In the genomic region with DNA sequence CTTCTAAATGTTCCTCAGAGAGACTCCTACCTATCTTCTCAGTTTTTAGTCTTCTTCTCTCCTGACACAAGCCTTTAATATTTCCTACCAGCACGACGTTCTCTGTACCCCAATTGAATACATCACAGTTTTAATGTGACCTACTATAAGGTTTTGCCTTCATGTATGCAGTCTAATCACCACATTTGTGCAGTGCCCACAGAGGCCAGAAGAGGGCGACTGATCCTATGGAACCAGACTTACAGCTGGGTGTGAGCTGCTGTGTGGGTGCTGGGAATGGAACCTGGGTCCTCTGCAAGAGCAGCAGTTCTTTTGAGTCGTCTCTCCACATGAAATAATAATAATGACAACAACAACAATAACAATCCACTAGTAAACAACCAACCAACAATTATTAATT, we compare ENCODE assay signal across 10 mouse cellular contexts. TPM values are rescaled to one million over a fixed set of nuclear protein-coding genes. Genes with fewer than 3 reads are reported as not detected.
DNase-seq lines count a peak whose midpoint lies in the region; ATAC-seq and TF ChIP-seq lines count a peak whose summit lies in the region.
"Had no signal": no experiment of that assay in that cellular context is flagged by ENCODE, and none has a peak within 500 bp of the region (broad histone marks: within the 10 kb centered on the region; RNA-seq: fewer than 3 reads in every experiment).

No protein-coding gene starts in this region.

- no peak for ATAC-seq in kidney, postnatal 0 days (replicated peaks; ENCODE audit: low FRiP score, low read depth)
- ATAC-seq in kidney, embryonic 14.5 days (ENCODE audit: low FRiP score, low TSS enrichment) = no peak
- ATAC-seq in midbrain, postnatal 0 days (ENCODE audit: low FRiP score) = no peak

- 69% methylated on average over 4 of the region's 4 CpGs for whole genome bisulfite sequencing in kidney, postnatal 0 days
- 62% methylated on average over 4 of the region's 4 CpGs for WGBS in kidney, embryonic 14.5 days
- WGBS in bone marrow, adult 2 months = 58% methylated on average over 4 of the region's 4 CpGs
- 62% methylated on average over 4 of the region's 4 CpGs for WGBS in midbrain, postnatal 0 days

- no peaks in the 10 kb centered on the region for H3K27me3 ChIP-seq in kidney, postnatal 0 days (ENCODE audit: insufficient read depth, low read length)
- no peaks in the 10 kb centered on the region for H3K27me3 ChIP-seq in kidney, embryonic 14.5 days (ENCODE audit: control insufficient read depth, insufficient read depth, low read length)
- no peaks in the 10 kb centered on the region for H3K27me3 ChIP-seq in CH12.LX (replicated peaks)
- no peaks in the 10 kb centered on the region for H3K27me3 ChIP-seq in midbrain, postnatal 0 days (ENCODE audit: insufficient read depth, low read length)
- H3K27me3 ChIP-seq: heart, embryonic 15.5 days; lung, embryonic 15.5 days had no signal

- in situ Hi-C loops in CH12.LX (cut with MboI; ENCODE audit: low pct_ligation_motif_present, low pct_unique_long_range_greater_than_20kb, low sequenced_read_pairs) = no loop called here

- DNase-seq in kidney, postnatal 0 days (ENCODE audit: low spot score) = no peak
- DNase-seq in CH12.LX (ENCODE audit: extremely low read depth) = peak; percentile 25
- DNase-seq in midbrain, postnatal 0 days (ENCODE audit: low spot score) = no peak
- no peak for DNase-seq in ovary, adult 18-20 months (ENCODE audit: low spot score)
- no peak for DNase-seq in heart, adult 18-20 months
- DNase-seq in cerebellum, postnatal 36 days = no peak

- TF ChIP-seq RAD21 in CH12.LX (IDR thresholded peaks at IDR 0.05; ENCODE audit: low read depth, low read length) = peak; percentile 24

- no peaks in the 10 kb centered on the region for H3K4me1 ChIP-seq in kidney, postnatal 0 days (replicated peaks; ENCODE audit: insufficient read depth, low read length)
- H3K4me1 ChIP-seq in kidney, embryonic 14.5 days (ENCODE audit: control insufficient read depth, insufficient read depth, low read length) = no peaks in the 10 kb centered on the region
- H3K4me1 ChIP-seq in CH12.LX (ENCODE audit: control insufficient read depth in 1 of 2, insufficient read depth in 2 of 2) = no peaks in the 10 kb centered on the region
- no peaks in the 10 kb centered on the region for H3K4me1 ChIP-seq in bone marrow, adult 2 months (ENCODE audit: control insufficient read depth, insufficient read depth, low read length)
- no peaks in the 10 kb centered on the region for H3K4me1 ChIP-seq in midbrain, postnatal 0 days (ENCODE audit: insufficient read depth, low read length)
- H3K4me1 ChIP-seq: heart, embryonic 15.5 days; lung, embryonic 15.5 days had no signal

- H3K9me3 ChIP-seq in kidney, postnatal 0 days (replicated peaks; ENCODE audit: low read length) = no peaks in the 10 kb centered on the region
- no peaks in the 10 kb centered on the region for H3K9me3 ChIP-seq in kidney, embryonic 14.5 days (ENCODE audit: control insufficient read depth, low read length)
- peaks cover 2% of the 10 kb centered on the region for H3K9me3 ChIP-seq in CH12.LX (replicated peaks; ENCODE audit: low read length)
- H3K9me3 ChIP-seq in midbrain, postnatal 0 days (ENCODE audit: low read length) = no peaks in the 10 kb centered on the region
- H3K9me3 ChIP-seq: lung, embryonic 15.5 days had no signal

- TF ChIP-seq CTCF in kidney, postnatal 0 days (IDR thresholded peaks at IDR 0.05; ENCODE audit: low read depth) = peak; percentile 48
- peak in 1 of 2 experiments; percentile 56; a peak in 3 of 4 replicates for TF ChIP-seq CTCF in CH12.LX (conservative IDR thresholded peaks at IDR 0.05 in 1 of 2, IDR thresholded peaks at IDR 0.05 in 1 of 2; ENCODE audit: low read depth in 2 of 2, low read length in 2 of 2)
- peak; percentile 42; the same call in 1 of the 2 replicates for TF ChIP-seq CTCF in bone marrow, adult 2 months (IDR thresholded peaks at IDR 0.05; ENCODE audit: control insufficient read depth, insufficient read depth, low read length)
- peak; percentile 65 for TF ChIP-seq CTCF in midbrain, postnatal 0 days (IDR thresholded peaks at IDR 0.05)

- no peak for TF ChIP-seq POLR2A in CH12.LX (IDR thresholded peaks at IDR 0.05; ENCODE audit: low read depth, low read length)
- no peak for TF ChIP-seq POLR2A in bone marrow, adult 2 months (IDR thresholded peaks at IDR 0.05; ENCODE audit: borderline replicate concordance, control insufficient read depth, low read depth, low read length)

- H3K27ac ChIP-seq in kidney, postnatal 0 days = no peak overlapping the region
- H3K27ac ChIP-seq in kidney, embryonic 14.5 days (ENCODE audit: low read depth, low read length) = no peak overlapping the region
- no peak overlapping the region for H3K27ac ChIP-seq in CH12.LX (ENCODE audit: insufficient read depth, low read depth)
- no peak overlapping the region for H3K27ac ChIP-seq in bone marrow, adult 2 months (ENCODE audit: control insufficient read depth, insufficient read depth, low read depth, low read length, poor library complexity)
- no peak overlapping the region for H3K27ac ChIP-seq in midbrain, postnatal 0 days (ENCODE audit: low read depth, low read length)
- H3K27ac ChIP-seq: heart, embryonic 15.5 days; lung, embryonic 15.5 days had no signal

- H3K4me2 ChIP-seq in kidney, postnatal 0 days (ENCODE audit: low read length) = no peak overlapping the region
- H3K4me2 ChIP-seq in kidney, embryonic 14.5 days (replicated peaks; ENCODE audit: low read depth, low read length) = no peak overlapping the region
- no peak overlapping the region for H3K4me2 ChIP-seq in CH12.LX (ENCODE audit: insufficient read depth, low read depth, poor library complexity, severe bottlenecking)
- H3K4me2 ChIP-seq in midbrain, postnatal 0 days (ENCODE audit: low read depth, low read length, poor library complexity, severe bottlenecking) = no peak overlapping the region
- H3K4me2 ChIP-seq: heart, embryonic 15.5 days; lung, embryonic 15.5 days had no signal

- dilution Hi-C loops in CH12.LX (cut with MboI; ENCODE audit: extremely low pct_ligation_motif_present, extremely low pct_unique_long_range_greater_than_20kb, low sequenced_read_pairs) = no loop called here

- no peak overlapping the region for H3K4me3 ChIP-seq in kidney, postnatal 0 days (replicated peaks; ENCODE audit: low read depth, low read length)
- H3K4me3 ChIP-seq in kidney, embryonic 14.5 days (ENCODE audit: low read length) = no peak overlapping the region
- no peak overlapping the region for H3K4me3 ChIP-seq in CH12.LX (replicated peaks in 1 of 3; ENCODE audit: low read depth in 2 of 3, low read length in 2 of 3, poor library complexity in 1 of 3)
- H3K4me3 ChIP-seq in bone marrow, adult 2 months (replicated peaks; ENCODE audit: control insufficient read depth, low read depth, low read length) = no peak overlapping the region
- H3K4me3 ChIP-seq in midbrain, postnatal 0 days (ENCODE audit: low read depth, low read length) = no peak overlapping the region
- H3K4me3 ChIP-seq: heart, embryonic 15.5 days; lung, embryonic 15.5 days had no signal

- TF ChIP-seq EP300 in CH12.LX (IDR thresholded peaks at IDR 0.05; ENCODE audit: low read length) = no peak

- no peak overlapping the region for H3K9ac ChIP-seq in kidney, postnatal 0 days (ENCODE audit: low read depth, low read length)
- H3K9ac ChIP-seq in kidney, embryonic 14.5 days (ENCODE audit: low read depth, low read length) = no peak overlapping the region
- no peak overlapping the region for H3K9ac ChIP-seq in CH12.LX (ENCODE audit: insufficient read depth, low read depth)
- no peak overlapping the region for H3K9ac ChIP-seq in midbrain, postnatal 0 days (replicated peaks; ENCODE audit: low read length, poor library complexity, severe bottlenecking)
- H3K9ac ChIP-seq: heart, embryonic 15.5 days; lung, embryonic 15.5 days had no signal

- no peaks in the 10 kb centered on the region for H3K79me2 ChIP-seq in CH12.LX (replicated peaks; ENCODE audit: control insufficient read depth, extremely low read depth, insufficient read depth, poor library complexity, severe bottlenecking)

- H3K36me3 ChIP-seq in kidney, postnatal 0 days (ENCODE audit: insufficient read depth, low read length) = no peaks in the 10 kb centered on the region
- H3K36me3 ChIP-seq in kidney, embryonic 14.5 days (ENCODE audit: control insufficient read depth, insufficient read depth, low read length) = no peaks in the 10 kb centered on the region
- H3K36me3 ChIP-seq in CH12.LX (replicated peaks in 1 of 2; ENCODE audit: control insufficient read depth in 1 of 2, insufficient read depth in 1 of 2, low read length in 1 of 2) = no peaks in the 10 kb centered on the region
- H3K36me3 ChIP-seq in midbrain, postnatal 0 days (ENCODE audit: insufficient read depth, low read length) = no peaks in the 10 kb centered on the region
- H3K36me3 ChIP-seq: heart, embryonic 15.5 days; lung, embryonic 15.5 days had no signal

RNA-seq across cellular contexts. Expression of a gene that starts 11.1 kb away (rescaled TPM):
- polyA plus RNA-seq in kidney, postnatal 0 days (2015; fragmentation: Nextera tagmentation; extraction: Ambion mirVana) = not detected in 2 replicates
- not detected in 2 replicates for polyA plus RNA-seq in kidney, embryonic 14.5 days (2014; fragmentation: Nextera tagmentation; extraction: Ambion mirVana)
- total RNA-seq in CH12.LX (2012; rRNA removed) (not detected in 2 replicates), CH12.LX (2014; rRNA removed) (not detected in 2 replicates)
- polyA plus RNA-seq in CH12.LX (2012; ENCODE audit: insufficient read length, low read depth) = not detected in 2 replicates
- polyA plus RNA-seq in bone marrow, adult 2 months (2011; ENCODE audit: insufficient read depth, insufficient read length, low replicate concordance, missing spikeins) = not detected in 2 replicates
- total RNA-seq in midbrain, postnatal 0 days (2014; rRNA removed) = not detected in 2 replicates
- polyA plus RNA-seq in midbrain, postnatal 0 days (2015; fragmentation: Nextera tagmentation; extraction: Ambion mirVana) = not detected in 2 replicates
- not detected for total RNA-seq in heart, adult 18-20 months (2021)
- polyA plus RNA-seq: heart, embryonic 15.5 days; lung, embryonic 15.5 days had no signal

RNA-seq across cellular contexts. Expression of a gene that starts 18.0 kb away (rescaled TPM):
- polyA plus RNA-seq in kidney, postnatal 0 days (2015; fragmentation: Nextera tagmentation; extraction: Ambion mirVana) = 0.61 and 0.68 TPM in 2 replicates
- polyA plus RNA-seq in kidney, embryonic 14.5 days (2014; fragmentation: Nextera tagmentation; extraction: Ambion mirVana) = 0.23 and 0.51 TPM in 2 replicates
- total RNA-seq in CH12.LX (2012; rRNA removed) (not detected in 2 replicates), CH12.LX (2014; rRNA removed) (not detected in 2 replicates)
- polyA plus RNA-seq in CH12.LX (2012; ENCODE audit: insufficient read length, low read depth) = not detected in 2 replicates
- polyA plus RNA-seq in bone marrow, adult 2 months (2011; ENCODE audit: insufficient read depth, insufficient read length, low replicate concordance, missing spikeins) = 0.66 and 1.0 TPM in 2 replicates
- total RNA-seq in midbrain, postnatal 0 days (2014; rRNA removed) = 43.4 and 48.0 TPM in 2 replicates
- 33.9 and 34.2 TPM in 2 replicates for polyA plus RNA-seq in midbrain, postnatal 0 days (2015; fragmentation: Nextera tagmentation; extraction: Ambion mirVana)
- under 1 TPM in 1 of 2 experiments, not detected in 1; 0.30 TPM for total RNA-seq in heart, adult 18-20 months (2021)
- polyA plus RNA-seq: heart, embryonic 15.5 days; lung, embryonic 15.5 days had no signal

RNA-seq across cellular contexts. Expression of a gene that starts 29.6 kb away (rescaled TPM):
- not detected in 2 replicates for polyA plus RNA-seq in kidney, postnatal 0 days (2015; fragmentation: Nextera tagmentation; extraction: Ambion mirVana)
- polyA plus RNA-seq in kidney, embryonic 14.5 days (2014; fragmentation: Nextera tagmentation; extraction: Ambion mirVana) = not detected in 2 replicates
- total RNA-seq in CH12.LX (2012; rRNA removed) (not detected in 2 replicates), CH12.LX (2014; rRNA removed) (not detected in 2 replicates)
- polyA plus RNA-seq in CH12.LX (2012; ENCODE audit: insufficient read length, low read depth) = not detected in 2 replicates
- polyA plus RNA-seq in bone marrow, adult 2 months (2011; ENCODE audit: insufficient read depth, insufficient read length, low replicate concordance, missing spikeins) = not detected in 2 replicates
- not detected in 2 replicates for total RNA-seq in midbrain, postnatal 0 days (2014; rRNA removed)
- not detected in 2 replicates for polyA plus RNA-seq in midbrain, postnatal 0 days (2015; fragmentation: Nextera tagmentation; extraction: Ambion mirVana)
- not detected for total RNA-seq in heart, adult 18-20 months (2021)
- polyA plus RNA-seq: heart, embryonic 15.5 days; lung, embryonic 15.5 days had no signal

RNA-seq across cellular contexts. Expression of a gene that starts 41.5 kb away (rescaled TPM):
- polyA plus RNA-seq in kidney, postnatal 0 days (2015; fragmentation: Nextera tagmentation; extraction: Ambion mirVana) = not detected in 2 replicates
- polyA plus RNA-seq in kidney, embryonic 14.5 days (2014; fragmentation: Nextera tagmentation; extraction: Ambion mirVana) = not detected in 2 replicates
- total RNA-seq in CH12.LX (2012; rRNA removed) = not detected in 2 replicates
- total RNA-seq in CH12.LX (2014; rRNA removed) = not detected in 2 replicates
- not detected in 2 replicates for polyA plus RNA-seq in CH12.LX (2012; ENCODE audit: insufficient read length, low read depth)
- not detected in 2 replicates for polyA plus RNA-seq in bone marrow, adult 2 months (2011; ENCODE audit: insufficient read depth, insufficient read length, low replicate concordance, missing spikeins)
- not detected in 2 replicates for total RNA-seq in midbrain, postnatal 0 days (2014; rRNA removed)
- not detected in 2 replicates for polyA plus RNA-seq in midbrain, postnatal 0 days (2015; fragmentation: Nextera tagmentation; extraction: Ambion mirVana)
- total RNA-seq in heart, adult 18-20 months (2021) = not detected
- polyA plus RNA-seq: heart, embryonic 15.5 days; lung, embryonic 15.5 days had no signal

RNA-seq across cellular contexts. Expression of a gene that starts 53.1 kb away (rescaled TPM):
- not detected in 2 replicates for polyA plus RNA-seq in kidney, postnatal 0 days (2015; fragmentation: Nextera tagmentation; extraction: Ambion mirVana)
- polyA plus RNA-seq in kidney, embryonic 14.5 days (2014; fragmentation: Nextera tagmentation; extraction: Ambion mirVana) = not detected in 2 replicates
- total RNA-seq in CH12.LX (2012; rRNA removed) (not detected in 2 replicates), CH12.LX (2014; rRNA removed) (not detected in 2 replicates)
- polyA plus RNA-seq in CH12.LX (2012; ENCODE audit: insufficient read length, low read depth) = not detected in 2 replicates
- not detected in 2 replicates for polyA plus RNA-seq in bone marrow, adult 2 months (2011; ENCODE audit: insufficient read depth, insufficient read length, low replicate concordance, missing spikeins)
- not detected in 2 replicates for total RNA-seq in midbrain, postnatal 0 days (2014; rRNA removed)
- polyA plus RNA-seq in midbrain, postnatal 0 days (2015; fragmentation: Nextera tagmentation; extraction: Ambion mirVana) = not detected in 2 replicates
- not detected for total RNA-seq in heart, adult 18-20 months (2021)
- polyA plus RNA-seq: heart, embryonic 15.5 days; lung, embryonic 15.5 days had no signal

Comparison
In these comparisons a context has a peak if more than half of its experiments do, and no peak if none do; other contexts are left out.
1. RNA of a gene that starts 18.0 kb away (polyA plus RNA-seq): 33.9 to 34.2 TPM in midbrain, postnatal 0 days; 0.66 to 1.0 TPM in bone marrow, adult 2 months, 0.61 to 0.68 TPM in kidney, postnatal 0 days, 0.23 to 0.51 TPM in kidney, embryonic 14.5 days and not detected in CH12.LX; every median in the first group is over 10 times any median in the second.